Mouse (Mus musculus) cerebellum, adult 9-11 months (tissue): ENCODE data around the gene Cmip.

ENCODE experiments used
- DNase-seq: peaks from one replicate; pipeline ENCODE4 v3.0.0; 2022

The Cmip gene

DNA sequence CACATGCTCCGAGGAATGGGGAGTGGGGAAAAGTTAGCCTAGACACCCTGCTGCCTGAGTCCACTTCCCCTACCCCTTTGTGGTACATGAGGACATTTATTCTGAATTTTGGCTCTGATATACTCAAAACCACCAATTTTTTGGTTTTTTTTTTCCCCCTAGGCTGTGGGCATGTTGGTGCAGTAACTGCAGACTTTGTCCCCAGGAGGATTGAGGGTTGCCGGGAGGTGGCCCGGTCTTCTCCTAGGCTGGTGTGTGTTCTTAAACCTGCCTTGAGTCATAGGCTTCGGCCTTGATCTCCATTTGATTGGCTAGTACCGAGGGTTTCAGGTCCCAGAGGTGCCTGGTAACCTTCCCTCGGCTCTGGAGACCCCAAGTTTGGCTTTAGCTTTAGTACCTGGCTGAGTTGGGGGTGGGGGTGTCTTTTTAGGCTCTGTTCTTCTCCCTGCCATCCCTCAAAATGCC, 1.7 kb downstream of the Cmip start:
- DNase-seq, result no peak

DNA sequence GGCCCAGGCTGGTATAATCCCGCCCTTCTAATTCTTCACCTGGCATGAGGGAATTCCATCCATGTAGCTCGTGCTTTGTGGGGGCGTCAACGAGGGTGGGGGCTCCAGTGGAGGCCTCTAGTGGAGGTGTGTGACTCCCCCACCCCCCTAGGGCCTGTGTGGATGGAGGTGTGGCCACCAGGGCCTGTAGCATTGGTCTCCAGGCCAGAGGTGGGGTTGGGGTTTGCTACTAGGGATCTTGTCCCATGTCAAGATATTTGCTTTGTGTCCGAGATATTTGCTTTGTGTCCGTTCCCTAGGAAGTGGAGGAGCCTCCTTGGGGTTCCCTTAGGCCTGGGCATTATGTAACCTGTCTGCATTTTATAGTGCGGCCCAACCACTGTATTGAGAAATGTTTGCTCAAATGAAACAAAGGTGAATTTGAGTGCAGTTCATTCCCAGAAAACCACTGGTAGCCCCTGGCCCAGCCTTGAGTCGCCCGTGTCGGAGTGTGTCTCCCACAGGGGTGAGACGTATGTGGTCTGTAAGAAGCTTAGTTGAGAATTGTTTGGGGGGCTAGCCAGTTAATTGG, 2.7 kb downstream of the Cmip start:
- DNase-seq, result peak; percentile 32

DNA sequence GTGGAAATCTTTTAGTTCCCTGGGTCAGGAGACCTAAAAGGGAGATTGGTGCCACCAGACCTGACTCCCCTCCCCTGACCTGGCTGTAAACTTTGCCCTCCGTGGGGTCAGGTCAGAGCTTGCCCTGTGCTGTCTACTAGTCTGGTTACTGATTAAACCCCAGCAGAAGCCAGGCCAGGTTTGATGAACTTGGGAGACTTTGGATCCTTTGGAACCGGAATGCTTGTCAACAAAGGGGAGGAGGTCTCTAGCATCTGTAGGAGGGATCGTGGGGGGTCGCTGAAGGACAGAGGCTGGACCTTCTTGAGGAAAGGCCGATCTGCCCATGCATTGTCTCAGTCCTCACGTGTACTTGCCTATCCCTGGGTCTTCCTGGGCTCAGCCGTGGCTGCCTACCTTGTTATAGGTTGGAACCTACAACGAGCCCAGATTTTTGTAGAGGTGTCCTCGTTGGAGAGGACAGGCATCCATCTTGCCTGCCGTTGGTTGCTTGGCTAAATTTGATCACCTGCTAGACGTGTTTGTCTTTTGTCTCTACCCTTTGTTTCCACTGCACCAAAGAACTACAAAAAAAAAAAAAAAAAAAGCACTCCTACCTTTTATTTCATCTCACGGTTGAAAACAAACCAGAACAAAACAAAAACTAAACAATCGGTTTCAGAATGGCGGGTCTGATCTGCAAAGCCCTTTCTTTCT, 3.5 kb downstream of the Cmip start:
- DNase-seq, result no peak

DNA sequence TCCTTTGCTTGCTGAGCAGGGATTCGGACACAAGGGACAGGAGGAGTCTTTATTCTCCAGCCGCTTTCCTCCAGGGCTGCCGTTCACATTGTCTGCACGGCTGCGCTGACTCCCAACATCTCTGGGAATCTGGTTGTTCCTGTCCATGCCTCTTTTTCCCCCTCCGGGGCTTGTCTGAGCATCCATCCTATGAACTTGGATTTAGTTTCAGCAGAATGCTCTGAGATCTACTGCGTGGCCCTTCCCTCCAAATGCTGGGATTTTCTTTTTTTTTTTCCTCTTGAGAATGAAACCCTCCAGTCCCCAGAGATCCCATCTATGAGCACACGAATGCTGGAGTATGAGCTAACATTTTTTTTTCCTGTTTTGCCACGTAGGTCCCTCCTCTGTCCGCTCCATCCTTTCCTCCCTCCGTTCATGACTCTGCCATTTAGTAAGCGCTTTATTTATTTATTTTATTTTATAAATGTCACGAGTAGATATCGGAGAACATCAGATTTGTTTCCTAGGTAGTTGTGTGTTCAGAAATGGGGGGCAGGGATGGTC, 4.1 kb downstream of the Cmip start:
- no peak for DNase-seq

DNA sequence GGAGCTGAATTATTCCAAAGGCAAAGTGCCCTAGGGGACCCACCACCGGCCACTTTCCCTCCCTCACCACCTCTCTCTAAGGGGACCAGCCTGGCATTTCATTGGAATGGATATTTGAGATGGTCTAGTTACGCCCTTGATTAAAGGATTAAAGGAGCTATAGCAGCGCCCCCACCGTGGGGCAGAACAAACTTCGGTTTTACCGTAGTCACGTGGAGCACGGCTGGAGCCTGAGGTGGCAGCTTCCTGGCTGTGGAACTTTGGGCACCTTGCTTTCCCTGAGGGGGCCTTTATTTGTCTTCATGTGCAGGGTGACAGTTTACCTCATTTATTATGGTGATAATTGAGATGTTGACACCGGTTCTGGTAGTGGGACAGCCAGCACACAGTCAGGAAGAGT, 4.8 kb downstream of the Cmip start:
- no peak for DNase-seq

DNA sequence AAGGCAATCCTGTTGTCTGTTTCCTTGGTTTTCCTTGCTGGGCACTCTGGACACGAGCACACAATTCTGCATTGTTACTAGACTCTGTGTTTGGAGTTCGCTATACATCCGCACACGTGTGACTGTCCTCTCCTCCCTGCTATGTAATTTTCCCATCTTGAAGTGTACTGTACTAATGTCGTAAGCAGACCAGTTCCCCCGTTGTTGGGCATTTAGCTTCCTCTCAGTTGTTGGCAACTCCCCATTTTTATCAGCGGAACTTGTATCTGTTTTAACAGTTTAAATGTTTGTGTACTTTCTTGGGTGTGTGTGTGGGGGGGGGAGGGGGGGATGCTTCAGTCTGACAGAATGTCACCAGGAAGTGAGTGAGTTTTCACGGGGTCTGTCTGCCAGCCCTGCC, 5.8 kb downstream of the Cmip start:
- no peak for DNase-seq

DNA sequence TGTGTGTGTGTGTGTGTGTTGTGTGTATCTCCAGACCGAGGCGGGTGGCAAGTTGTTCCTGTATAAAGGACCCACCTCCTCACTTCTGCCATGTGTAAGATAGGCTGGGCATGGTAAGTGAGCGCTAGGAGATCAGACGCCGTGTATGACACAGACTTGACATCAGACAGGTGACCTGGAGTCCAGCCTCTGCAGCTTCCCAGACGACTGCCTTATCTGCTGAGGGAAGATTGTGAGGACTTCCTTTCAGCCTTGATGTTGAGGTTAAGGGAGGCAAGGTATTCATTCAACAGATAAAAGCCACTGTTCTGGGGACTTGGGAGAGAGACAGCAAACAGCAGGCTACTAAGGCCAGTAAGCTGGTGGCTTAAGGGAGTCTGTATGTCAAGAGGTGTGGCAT, 6.6 kb downstream of the Cmip start:
- DNase-seq, result no peak

DNA sequence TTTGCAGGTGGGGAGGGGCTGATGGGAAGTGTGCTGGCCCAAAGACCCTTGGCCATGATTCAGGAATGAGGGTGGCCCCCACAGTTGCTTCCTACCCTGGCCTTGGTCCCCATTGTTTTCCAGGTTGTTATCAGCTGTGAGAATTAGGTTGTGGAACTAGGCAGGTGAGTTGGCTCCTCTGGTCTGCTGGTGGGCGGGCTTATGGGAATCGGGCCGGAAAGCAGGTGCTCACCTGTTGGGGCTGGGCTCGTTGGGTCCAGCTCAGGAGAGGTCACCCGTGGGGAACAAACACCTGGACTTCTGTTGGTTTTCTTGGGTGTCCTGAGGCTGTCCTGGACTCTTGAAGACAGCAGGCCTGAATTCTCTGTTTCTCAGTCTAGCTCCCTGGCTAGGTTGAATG, 8.2 kb downstream of the Cmip start:
- no peak for DNase-seq

DNA sequence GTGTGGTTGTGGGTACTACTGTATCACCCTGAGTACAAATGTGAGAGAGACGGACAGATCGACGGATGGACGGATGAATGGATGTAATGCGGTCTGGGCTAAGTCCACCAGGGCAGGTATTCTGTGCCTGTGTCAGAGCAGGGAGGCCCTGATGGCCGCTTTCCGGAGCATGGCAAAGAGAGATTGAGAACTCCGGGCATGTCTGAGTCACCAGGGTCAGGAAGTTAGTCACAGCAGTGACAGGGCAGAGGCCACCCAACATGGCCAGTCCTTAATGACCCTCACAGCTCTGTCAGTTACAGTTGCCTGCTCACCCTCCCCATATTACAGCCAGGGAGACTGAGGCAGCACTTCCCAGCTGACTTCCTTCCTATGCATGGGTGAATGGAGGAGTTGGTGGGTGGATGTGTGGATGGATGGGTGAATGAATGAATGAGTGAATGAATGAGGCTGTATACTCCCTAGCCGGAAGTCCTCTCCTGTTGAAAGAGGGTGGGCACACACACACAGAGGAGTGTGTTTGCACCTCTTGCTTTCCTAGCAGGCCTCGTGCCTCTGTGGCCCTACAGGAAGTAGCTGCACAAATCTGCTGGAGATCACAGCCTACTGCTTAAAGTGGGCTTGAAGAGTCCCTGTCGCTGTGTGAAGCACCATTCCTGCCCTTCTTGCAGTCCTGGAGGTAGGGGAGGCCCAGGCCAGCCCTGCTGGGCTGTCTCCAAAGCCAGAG, 10.7 kb downstream of the Cmip start:
- no peak for DNase-seq

DNA sequence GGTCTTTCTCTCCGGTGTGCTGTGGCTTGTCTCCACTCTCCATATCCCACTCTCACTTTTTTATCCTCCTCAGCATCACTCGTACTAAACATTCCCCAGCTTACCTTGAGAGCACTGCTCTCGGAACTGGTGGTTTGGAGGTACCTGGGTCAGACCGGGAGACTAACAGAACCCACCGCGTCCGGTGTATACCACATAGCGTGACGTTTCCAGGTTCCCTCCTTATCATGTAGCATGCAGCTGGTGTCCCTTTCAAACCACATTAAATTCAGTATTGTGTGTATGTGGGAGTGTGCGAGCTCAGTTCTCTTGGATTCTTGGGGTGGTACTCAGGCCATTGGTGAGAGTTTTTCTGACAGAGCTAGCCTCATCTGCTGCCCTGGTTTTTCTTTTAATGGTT, 21.4 kb downstream of the Cmip start:
- no peak for DNase-seq

DNA sequence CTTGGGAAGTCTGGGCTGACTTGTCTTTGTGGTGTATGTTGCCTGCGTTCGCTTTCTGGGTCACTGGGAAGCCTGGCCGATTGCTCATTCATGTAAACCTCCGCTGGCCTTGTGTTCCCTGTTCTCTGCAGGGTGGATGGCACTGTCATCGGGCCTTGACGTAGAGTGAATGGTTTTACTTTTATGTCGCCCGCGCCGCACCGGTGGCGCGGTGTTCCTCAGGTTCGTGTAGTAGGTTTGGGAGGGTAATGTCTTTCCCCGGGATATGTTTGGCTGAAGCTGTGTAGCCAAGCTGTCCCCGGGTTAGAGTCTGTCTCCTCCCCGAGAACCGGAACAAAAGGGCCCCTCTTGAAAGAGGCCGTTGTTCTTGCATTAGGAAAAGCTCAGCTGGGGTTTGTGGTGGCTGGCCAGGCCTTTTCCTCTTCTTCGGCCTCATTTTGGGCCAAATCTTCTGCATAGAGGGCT, 21.8 kb downstream of the Cmip start:
- peak; percentile 44 for DNase-seq

DNA sequence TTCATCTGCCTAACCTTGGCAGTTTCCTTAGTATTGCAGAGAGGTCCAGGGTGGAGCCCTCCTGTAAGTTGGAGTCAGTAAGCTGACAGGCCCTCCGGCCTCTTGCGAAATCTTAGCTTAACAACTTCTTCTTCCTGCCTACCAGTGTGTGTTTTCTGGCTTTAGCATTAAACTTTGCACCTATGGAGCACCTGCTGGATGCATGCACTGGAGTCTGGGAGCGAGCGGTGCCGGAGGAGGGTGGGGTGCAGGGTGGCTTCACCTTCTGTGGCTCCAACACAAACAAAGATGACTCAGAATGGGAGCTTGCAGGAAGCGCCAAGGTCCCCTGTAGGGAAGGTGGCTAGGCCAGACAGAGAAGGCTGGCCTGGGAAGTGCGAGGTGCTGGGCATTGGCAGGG, 23.6 kb downstream of the Cmip start:
- no peak for DNase-seq

DNA sequence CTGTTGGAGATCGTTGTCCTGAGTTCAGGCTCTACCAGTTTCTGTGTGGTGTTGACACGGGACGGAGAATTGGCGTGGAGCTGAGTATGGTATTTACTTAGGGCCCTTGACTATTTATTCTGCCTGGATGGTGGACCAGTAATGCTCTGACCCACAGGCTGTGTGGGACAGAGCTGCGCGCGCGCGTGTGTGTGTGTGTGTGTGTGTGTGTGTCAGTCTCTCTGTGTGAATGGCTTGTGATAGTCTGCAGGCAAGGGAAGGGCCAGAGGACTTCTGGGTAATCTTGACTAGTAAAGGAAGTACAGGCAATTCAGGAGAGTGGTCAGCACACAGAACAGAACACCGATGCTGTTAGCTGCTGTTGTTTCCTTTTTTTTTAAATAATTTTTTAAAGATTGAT, 24.8 kb downstream of the Cmip start:
- no peak for DNase-seq

DNA sequence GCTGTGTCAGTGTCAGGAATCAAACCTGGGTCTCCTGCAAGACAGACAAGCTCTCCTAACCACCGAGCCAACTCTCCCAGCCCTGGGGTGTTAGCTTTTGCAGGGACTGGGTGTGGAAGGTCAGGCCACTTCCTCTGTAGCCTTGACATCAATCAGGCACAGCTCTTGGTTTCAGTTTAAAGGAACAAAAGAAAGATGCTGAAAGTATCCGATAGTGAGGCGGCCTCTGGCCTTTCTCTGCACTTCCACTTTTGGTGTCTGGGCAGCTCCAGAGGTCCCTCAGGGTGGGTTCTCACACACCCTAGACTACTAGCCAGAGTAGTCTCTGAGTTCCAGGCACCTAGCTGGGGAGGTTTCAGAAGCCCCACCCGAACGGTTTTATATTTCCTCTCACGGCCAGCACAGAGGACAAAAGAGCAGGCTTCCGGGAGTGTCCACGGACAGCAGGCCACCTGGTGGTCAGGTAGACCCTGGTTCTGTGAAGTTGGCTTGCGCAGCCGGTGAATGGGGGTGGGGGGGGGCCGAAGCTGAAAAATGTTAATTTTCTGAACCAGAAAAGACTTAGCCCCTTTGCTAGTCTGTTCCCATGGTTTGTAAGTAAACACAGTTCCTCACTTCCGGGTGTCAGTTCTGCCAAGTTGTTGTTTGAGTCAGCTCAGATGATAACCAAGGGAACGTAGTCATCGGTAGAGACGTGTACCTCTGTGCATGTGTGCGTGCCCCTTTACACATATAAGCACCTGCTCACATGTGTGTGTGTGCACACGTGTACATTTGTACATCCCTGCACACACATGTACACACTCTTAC, 25.5 kb downstream of the Cmip start:
- no peak for DNase-seq

DNA sequence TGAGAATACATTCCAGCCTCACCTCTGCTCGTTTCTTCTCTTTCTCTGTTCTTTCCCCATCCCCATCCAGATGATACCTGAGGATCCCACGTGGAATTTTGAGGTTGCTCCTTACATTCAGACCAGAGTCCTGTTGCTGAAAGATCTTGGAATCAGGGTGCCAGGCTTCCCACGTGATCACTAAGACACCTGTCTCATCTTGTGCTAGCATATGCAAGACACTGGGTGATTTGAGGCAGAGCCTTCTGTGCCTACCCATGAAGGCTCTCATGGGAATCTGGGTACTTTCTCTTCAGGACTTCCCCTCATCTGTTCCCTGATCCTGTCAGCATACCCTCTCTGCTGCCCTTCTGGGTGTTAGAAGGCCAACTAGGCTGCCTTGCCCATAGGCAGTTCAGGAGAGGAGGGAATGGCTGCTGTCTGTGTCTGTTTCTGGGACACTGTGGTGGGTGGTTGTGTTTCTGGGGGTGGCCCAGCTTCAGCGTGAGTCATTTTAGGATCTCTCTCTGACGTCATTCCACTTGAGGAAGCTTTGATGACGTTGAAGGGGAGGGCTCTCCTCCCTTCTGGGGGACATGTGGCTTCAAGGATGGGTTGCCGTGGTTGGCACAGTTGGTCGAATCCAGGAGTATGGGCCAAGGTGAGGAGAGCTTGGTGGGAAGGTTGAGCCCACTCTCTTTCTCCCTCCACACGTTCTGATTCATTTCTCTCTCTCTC, 28.1 kb downstream of the Cmip start:
- DNase-seq, result no peak

DNA sequence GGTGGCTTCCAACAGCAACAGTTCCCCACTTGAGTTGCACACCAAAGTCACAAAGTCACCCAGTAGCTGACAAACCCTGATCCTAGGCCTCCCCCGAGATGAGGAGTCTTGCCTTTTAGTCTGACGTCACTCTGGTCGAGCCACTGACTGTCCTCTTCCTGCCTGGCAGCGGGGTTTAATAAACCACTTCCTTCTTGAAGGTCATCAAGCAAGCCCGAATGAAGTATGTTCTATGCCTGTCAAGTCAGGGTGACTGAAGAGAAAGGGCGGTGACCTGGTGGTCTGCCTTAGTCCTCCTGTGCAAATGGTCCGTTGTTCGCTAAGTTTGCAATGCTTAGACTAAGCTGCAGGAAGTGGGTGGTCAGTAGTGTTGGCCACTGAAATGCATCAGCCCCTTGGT, 31.1 kb downstream of the Cmip start:
- no peak for DNase-seq

DNA sequence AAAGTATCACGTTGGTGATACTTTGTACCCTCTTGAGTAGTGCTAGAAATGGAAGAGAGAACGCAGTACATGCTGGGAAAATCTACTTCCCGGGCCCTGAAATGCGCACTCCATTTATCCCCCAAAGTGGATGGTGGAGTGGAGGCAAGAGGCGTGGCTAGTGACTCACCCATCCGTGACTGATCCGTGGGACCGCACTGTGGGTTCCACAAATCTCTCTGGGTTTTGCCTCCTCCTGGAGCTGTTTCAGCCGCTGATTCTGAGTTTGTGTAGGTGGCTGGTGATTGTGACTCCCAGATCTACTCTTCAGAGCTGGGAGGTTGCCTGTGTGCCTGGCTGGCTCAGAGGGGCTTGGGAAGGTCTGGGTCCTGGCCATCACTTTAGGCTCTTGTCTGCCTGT, 32.2 kb downstream of the Cmip start:
- DNase-seq, result no peak

DNA sequence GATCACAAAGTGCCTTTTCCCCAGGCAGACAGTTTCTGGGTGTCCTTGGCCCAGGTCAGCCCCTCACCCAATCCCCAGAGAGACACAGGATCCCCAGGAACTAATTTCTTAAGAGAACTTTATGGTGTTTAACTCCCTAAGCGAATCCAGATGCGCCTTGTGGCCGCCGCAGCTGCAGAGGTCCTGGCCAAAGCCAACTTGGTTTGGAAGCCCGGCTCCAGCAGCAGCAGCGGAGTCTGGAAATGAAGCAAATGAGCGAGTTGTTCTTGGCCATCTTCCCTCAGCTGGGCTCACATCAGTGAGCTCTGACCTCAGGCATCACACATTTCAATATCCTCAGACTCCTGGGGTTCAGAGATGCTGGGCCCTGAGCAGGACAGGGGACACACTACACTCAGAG, 33.6 kb downstream of the Cmip start:
- no peak for DNase-seq

DNA sequence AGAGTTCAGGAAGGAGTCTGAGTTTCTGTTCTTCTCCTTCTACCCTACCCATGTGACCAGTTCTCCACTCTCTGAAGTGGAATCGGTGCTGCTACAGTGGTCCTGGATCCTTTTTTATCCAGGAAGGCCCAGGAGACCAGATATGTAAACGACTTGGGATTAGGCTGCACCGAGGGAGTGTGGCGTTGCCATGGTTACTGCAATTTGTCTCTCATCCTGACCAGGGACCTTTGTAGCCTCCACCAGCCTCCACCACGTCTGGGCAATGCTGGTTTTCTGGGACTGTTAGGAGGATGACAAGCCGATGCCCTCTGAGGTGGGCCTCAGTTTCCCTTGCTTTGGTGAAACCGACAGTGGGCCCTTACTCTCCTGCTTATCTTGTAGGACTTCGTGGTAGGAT, 35.4 kb downstream of the Cmip start:
- no peak for DNase-seq

DNA sequence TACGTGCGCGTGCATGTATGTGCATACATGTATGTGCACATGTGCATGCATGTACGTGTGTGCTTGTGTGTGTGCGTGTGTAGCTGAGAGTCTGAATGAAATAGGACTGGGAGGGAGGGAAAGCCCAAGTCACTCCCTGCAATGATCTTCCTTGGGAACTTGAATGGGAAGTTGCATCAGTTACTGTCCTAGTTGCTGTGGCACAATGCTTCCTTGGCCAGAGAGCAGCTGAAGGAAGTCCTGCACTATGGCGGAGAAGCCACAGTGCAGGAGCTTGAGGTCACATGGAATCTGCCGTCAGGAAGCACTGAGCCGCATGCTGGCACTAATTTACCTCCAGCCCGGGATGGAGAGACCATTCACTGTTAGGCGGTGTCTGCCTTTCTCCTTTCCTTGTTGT, 37.9 kb downstream of the Cmip start:
- no peak for DNase-seq

DNA sequence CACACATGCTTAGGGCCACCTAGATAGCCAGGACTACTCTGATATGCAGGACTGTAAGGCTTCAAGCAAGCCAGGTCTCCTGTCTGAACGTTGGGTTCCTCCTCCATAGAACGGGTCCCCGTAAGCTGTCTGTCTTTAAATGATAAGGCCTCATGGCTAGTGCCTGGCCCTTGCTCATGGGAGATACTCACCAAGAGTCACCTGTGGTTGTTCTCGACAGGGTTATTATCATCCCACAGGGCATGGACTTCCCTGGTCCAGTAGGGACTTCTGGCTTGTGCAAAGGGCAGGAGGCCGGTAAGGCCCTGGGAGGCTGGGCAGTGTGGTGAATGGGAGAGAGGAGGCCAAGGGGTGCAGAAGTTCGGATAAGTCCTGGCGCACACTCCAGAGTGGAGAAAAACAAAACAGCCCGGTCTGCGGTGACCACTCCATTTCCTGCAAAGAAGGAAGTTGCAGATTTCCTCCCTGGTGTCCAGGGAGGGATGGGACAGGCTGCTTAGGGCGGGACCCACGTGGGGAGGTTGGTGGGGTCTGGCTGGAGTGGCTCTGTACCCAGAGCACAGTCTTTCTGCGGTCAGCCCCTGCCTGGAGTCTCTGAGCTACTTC, 41.2 kb downstream of the Cmip start:
- no peak for DNase-seq

DNA sequence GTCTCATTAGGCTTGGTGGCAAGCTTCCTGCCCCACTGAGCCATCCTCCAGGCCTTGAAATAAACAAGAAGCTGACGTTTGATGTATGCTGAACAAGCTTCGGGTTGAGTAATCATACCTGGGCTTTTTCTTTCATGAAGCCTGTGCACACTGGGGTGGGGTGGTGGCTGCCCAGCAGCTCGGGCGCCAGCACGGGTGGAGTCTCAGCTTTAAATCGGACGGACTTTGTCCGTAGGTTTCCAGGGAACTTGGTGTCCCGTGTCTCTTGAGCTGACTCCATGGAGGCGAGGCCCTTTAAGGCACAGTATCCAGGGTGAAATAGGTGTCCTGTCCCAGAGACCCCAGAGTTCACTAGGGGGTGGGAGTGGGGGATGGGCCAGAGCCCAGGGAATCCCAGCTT, 42.3 kb downstream of the Cmip start:
- DNase-seq, result no peak
